Mouse (Mus musculus) intestine, embryonic 15.5 days (tissue): ENCODE results near the gene Atp2b4. TPM values are rescaled to one million over a fixed set of nuclear protein-coding genes. Genes with fewer than 3 reads are reported as not detected.
A peak's percentile ranks its signal among the peaks of the same experiment; 100 is the strongest.

Experiments
- ATAC-seq: fragments of 200-750 bp; cut with Nextera tagmentation; 2 replicates; pipeline ENCODE4 v1.8.0; 2017; ENCODE audit warnings: moderate TSS enrichment, moderate library complexity
- H3K27ac ChIP-seq: fragments of 300-500 bp; sonication (generic); 2 replicates; pipeline ENCODE4 v1.5.1; 2015; ENCODE audit warnings: mild to moderate bottlenecking, inconsistent platforms
- H3K27me3 ChIP-seq: fragments of 300-500 bp; sonication (generic); replicated peaks from 2 replicates; pipeline ENCODE4 v1.6.1; 2015; ENCODE audit warnings: inconsistent platforms
- H3K36me3 ChIP-seq: fragments of 300-500 bp; sonication (generic); 2 replicates; pipeline ENCODE4 v1.6.1; 2015; ENCODE audit warnings: inconsistent platforms
- H3K4me1 ChIP-seq: fragments of 300-500 bp; sonication (generic); replicated peaks from 2 replicates; pipeline ENCODE4 v1.6.1; 2015; ENCODE audit warnings: inconsistent platforms
- H3K4me2 ChIP-seq: fragments of 300-500 bp; sonication (generic); replicated peaks from 2 replicates; pipeline ENCODE4 v1.6.1; 2015; ENCODE audit warnings: mild to moderate bottlenecking, inconsistent platforms
- H3K4me3 ChIP-seq: fragments of 300-500 bp; sonication (generic); replicated peaks from 2 replicates; pipeline ENCODE4 v1.5.1; 2015; ENCODE audit warnings: inconsistent platforms
- H3K9ac ChIP-seq: fragments of 300-500 bp; sonication (generic); 2 replicates; pipeline ENCODE4 v1.6.1; 2015; ENCODE audit warnings: inconsistent platforms
- H3K9me3 ChIP-seq: fragments of 300-500 bp; sonication (generic); 2 replicates; pipeline ENCODE4 v1.6.1; 2016; ENCODE audit warnings: inconsistent platforms
- WGBS: fragments of 180-500 bp; shearing (Covaris S2); methylation state at CpG from one replicate; pipeline ENCODE4 v1.1.7; 2015; 5-methylcytosine and 5-hydroxymethylcytosine counted together
- polyA plus RNA-seq: library from polyadenylated mRNA; unstranded; fragments of >200 nt; fragmentation: Nextera tagmentation; extraction: Ambion mirVana; gene quantifications from 2 replicates; pipeline ENCODE4 v1.2.1, GENCODE M21; 2015

Atp2b4 gene
- polyA plus RNA-seq, 1 experiment from 2014 or later, result 19.9 TPM

- ATAC-seq, result no peak
- Histone ChIP-seq H3K36me3 (no peaks in the 10 kb centered on the region), H3K27ac (no peak overlapping the region), H3K4me2 (no peak overlapping the region), H3K9ac (no peak overlapping the region), H3K4me1 (peaks cover 14% of the 10 kb centered on the region; the same call in 1 of the 2 replicates), H3K4me3 (no peak overlapping the region), H3K9me3 (no peaks in the 10 kb centered on the region), H3K27me3 (no peaks in the 10 kb centered on the region)
- WGBS, result 55% methylated on average over 5 of the region's 5 CpGs
Observed at GRCm38 (mm10) chr1:133821144-133821543, 20.3 kb upstream of the Atp2b4 start.

GRCm38 (mm10) chr1:133820100-133820499 is 19.3 kb upstream of the Atp2b4 start:
- no peaks in the 10 kb centered on the region for H3K36me3 ChIP-seq
- no peaks in the 10 kb centered on the region for H3K27me3 ChIP-seq
- H3K4me1 ChIP-seq, result peaks cover 9% of the 10 kb centered on the region; the same call in 1 of the 2 replicates
- H3K4me3 ChIP-seq, result no peak overlapping the region
- H3K9ac ChIP-seq, result no peak overlapping the region
- no peak overlapping the region for H3K27ac ChIP-seq
- H3K4me2 ChIP-seq, result no peak overlapping the region
- ATAC-seq, result no peak
- 42% methylated on average over 2 of the region's 2 CpGs for WGBS
- H3K9me3 ChIP-seq, result no peaks in the 10 kb centered on the region

- Histone ChIP-seq H3K36me3 (no peaks in the 10 kb centered on the region), H3K4me3 (no peak overlapping the region), H3K9ac (no peak overlapping the region), H3K27ac (no peak overlapping the region), H3K4me2 (no peak overlapping the region), H3K9me3 (no peaks in the 10 kb centered on the region), H3K27me3 (no peaks in the 10 kb centered on the region), H3K4me1 (peaks cover 8% of the 10 kb centered on the region; the same call in 1 of the 2 replicates)
- ATAC-seq, result no peak
- 71% methylated on average over 2 of the region's 2 CpGs for WGBS
Observed at GRCm38 (mm10) chr1:133818531-133818930, 17.7 kb upstream of the Atp2b4 start.

GRCm38 (mm10) chr1:133815747-133816491 is 15.1 kb upstream of the Atp2b4 start:
- Histone ChIP-seq H3K27ac (no peak overlapping the region; the same call in 1 of the 2 replicates), H3K4me1 (no peaks in the 10 kb centered on the region; the same call in 1 of the 2 replicates), H3K4me2 (no peak overlapping the region), H3K36me3 (no peaks in the 10 kb centered on the region), H3K9ac (no peak overlapping the region), H3K4me3 (no peak overlapping the region), H3K9me3 (no peaks in the 10 kb centered on the region), H3K27me3 (no peaks in the 10 kb centered on the region)
- ATAC-seq, result peak; percentile 49; the same call in 1 of the 2 replicates
- 49% methylated on average over 12 of the region's 12 CpGs for WGBS

DNA sequence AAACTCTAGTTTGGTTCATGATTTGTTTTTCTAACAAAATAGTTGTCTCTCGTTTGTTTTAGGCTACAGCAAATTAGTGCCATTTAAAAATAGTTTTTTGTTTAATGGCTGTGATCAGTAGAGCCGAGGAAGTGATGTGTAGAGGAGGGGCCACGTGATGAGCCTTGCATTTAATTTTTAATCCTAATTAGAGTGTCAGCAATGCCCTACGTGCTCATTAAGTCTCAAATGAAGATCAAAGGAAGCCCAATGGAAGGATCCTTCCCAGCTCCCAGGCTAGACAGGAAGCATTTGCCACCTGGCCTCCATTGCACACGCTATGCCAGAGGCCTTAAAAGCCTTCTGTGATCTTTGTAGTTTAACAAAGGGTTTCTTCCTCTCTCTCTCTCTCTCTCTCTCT is 8.5 kb upstream of the Atp2b4 start:
- Histone ChIP-seq H3K36me3 (no peaks in the 10 kb centered on the region), H3K4me2 (no peak overlapping the region), H3K9me3 (no peaks in the 10 kb centered on the region), H3K9ac (no peak overlapping the region), H3K27ac (no peak overlapping the region), H3K4me3 (no peak overlapping the region), H3K27me3 (no peaks in the 10 kb centered on the region), H3K4me1 (no peaks in the 10 kb centered on the region)
- 68% methylated on average over 5 of the region's 5 CpGs for WGBS
- no peak for ATAC-seq

- H3K4me2 ChIP-seq, result no peak overlapping the region
- H3K9ac ChIP-seq, result no peak overlapping the region
- no peak overlapping the region for H3K27ac ChIP-seq
- no peaks in the 10 kb centered on the region for H3K4me1 ChIP-seq
- H3K27me3 ChIP-seq, result no peaks in the 10 kb centered on the region
- WGBS, result 67% methylated on average over 8 of the region's 8 CpGs
- H3K4me3 ChIP-seq, result no peak overlapping the region
- no peaks in the 10 kb centered on the region for H3K9me3 ChIP-seq
- no peak for ATAC-seq
- H3K36me3 ChIP-seq, result no peaks in the 10 kb centered on the region
Observed at GRCm38 (mm10) chr1:133808020-133808419, 7.2 kb upstream of the Atp2b4 start.

DNA sequence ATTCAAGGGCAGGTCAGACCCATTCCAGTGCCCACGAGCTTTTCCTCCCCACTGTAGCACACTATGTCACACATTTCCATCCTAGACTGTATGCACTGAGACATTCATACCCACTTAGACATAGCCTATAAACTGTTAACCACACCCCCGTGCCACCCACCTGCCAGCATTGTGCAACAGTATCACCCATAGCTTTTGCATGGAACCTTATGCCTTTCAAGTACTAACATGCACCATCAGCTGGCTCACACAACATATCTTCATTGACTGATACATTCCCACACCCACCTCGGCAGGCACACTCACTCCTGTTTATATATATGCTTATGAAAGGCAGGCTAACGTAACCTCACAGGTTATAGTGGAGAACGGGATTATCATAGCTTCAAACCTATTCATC is 902 bp upstream of the Atp2b4 start:
- peaks cover 35% of the 10 kb centered on the region for H3K4me1 ChIP-seq
- H3K27me3 ChIP-seq, result no peaks in the 10 kb centered on the region
- no peaks in the 10 kb centered on the region for H3K9me3 ChIP-seq
- no peak overlapping the region; the same call in 1 of the 2 replicates for H3K4me2 ChIP-seq
- H3K36me3 ChIP-seq, result no peaks in the 10 kb centered on the region
- WGBS, result 61% methylated on average over 5 of the region's 5 CpGs
- no peak overlapping the region for H3K4me3 ChIP-seq
- no peak for ATAC-seq
- H3K9ac ChIP-seq, result no peak overlapping the region
- no peak overlapping the region for H3K27ac ChIP-seq

DNA sequence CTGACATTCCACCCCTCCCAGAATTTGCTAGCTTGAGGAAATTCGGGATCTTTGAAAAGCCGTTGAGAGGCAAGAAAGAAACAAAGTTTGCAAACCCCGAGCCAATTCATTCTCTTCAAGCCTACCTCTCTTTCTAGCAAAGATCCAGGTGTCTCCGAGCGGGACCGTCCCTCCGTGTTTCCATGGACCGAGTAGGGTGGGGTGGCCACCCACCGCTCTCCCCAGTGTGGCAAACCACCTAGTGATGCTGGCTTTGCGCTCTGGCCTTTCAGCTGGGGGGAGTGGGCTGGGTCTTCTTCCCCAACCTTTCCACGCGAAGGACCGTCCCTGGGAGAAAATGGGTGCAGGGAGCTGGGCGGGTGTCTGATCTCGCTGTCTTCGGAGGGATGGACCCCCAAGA is 329 bp downstream of the Atp2b4 start:
- WGBS, result under 1% methylated on average over 16 of the region's 16 CpGs
- Histone ChIP-seq H3K36me3 (no peaks in the 10 kb centered on the region), H3K4me1 (peaks cover 35% of the 10 kb centered on the region), H3K4me3 (peak overlapping the region; percentile 65), H3K27ac (peak overlapping the region; percentile 67), H3K9me3 (no peaks in the 10 kb centered on the region), H3K27me3 (no peaks in the 10 kb centered on the region), H3K9ac (peak overlapping the region; percentile 66), H3K4me2 (peak overlapping the region; percentile 94)
- peak; percentile 37 for ATAC-seq

GRCm38 (mm10) chr1:133799686-133800445 is 975 bp downstream of the Atp2b4 start:
- Histone ChIP-seq H3K27ac (no peak overlapping the region), H3K9me3 (no peaks in the 10 kb centered on the region), H3K36me3 (no peaks in the 10 kb centered on the region), H3K27me3 (no peaks in the 10 kb centered on the region), H3K4me3 (peak overlapping the region; percentile 65), H3K4me2 (peak overlapping the region; percentile 94), H3K4me1 (peaks cover 35% of the 10 kb centered on the region), H3K9ac (peak overlapping the region; percentile 66)
- 7% methylated on average over 21 of the region's 21 CpGs for WGBS
- ATAC-seq, result no peak

- Histone ChIP-seq H3K4me3 (peak overlapping the region; percentile 65), H3K36me3 (no peaks in the 10 kb centered on the region), H3K27me3 (no peaks in the 10 kb centered on the region), H3K4me2 (peak overlapping the region; percentile 94), H3K27ac (0 out of 2 replicates have a peak overlapping the region, but pooled peaks have one; percentile 22), H3K9ac (peak overlapping the region; percentile 66; the same call in 1 of the 2 replicates), H3K9me3 (no peaks in the 10 kb centered on the region), H3K4me1 (peaks cover 35% of the 10 kb centered on the region)
- no peak for ATAC-seq
- 52% methylated on average over 1 of the region's 1 CpGs for WGBS
Observed at GRCm38 (mm10) chr1:133798821-133799415, 1.9 kb downstream of the Atp2b4 start.

DNA sequence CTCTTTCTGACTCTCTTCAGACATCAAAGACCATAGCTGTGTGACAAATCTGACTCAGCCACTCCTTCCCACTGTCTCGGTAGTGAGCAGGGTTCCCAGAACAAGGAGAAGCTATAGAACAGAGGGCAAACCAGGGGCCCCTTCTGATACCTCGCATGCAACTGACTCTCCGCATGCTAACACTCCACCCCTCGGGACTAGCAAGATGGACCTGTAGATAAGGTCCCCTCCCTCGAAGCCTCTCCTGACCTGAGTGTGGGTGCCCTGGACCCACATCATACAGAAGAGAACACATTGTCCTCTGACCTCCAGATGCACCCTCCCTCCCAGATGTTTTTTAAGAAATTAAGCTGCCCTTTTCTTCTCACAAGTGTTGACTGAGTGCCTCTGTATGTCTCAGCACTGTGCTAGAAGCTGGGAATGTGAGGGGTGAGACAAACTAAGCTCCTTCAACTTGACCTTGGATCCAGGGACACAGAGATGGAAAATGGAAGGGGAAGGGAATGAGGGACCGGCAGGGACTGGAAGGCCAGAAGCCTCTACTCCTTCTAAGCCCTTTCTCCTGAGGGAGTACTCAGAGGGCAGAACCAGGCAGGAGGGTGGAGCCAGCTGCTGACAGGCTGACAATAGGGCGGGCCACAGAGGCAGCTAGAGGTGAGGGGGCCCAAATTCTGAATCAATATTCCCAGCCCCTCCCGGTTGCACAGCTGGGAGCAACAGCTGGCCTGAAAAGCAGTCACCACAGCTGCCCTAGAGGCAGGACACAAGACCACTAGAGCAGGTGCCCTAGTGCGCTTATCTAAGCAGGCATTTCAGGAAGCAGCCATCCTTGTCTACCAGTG is 2.6 kb downstream of the Atp2b4 start:
- Histone ChIP-seq H3K4me1 (peaks cover 35% of the 10 kb centered on the region), H3K9ac (no peak overlapping the region), H3K36me3 (no peaks in the 10 kb centered on the region), H3K4me3 (peak overlapping the region; percentile 65), H3K9me3 (no peaks in the 10 kb centered on the region), H3K27me3 (no peaks in the 10 kb centered on the region), H3K27ac (0 out of 2 replicates have a peak overlapping the region, but pooled peaks have one; percentile 22), H3K4me2 (peak overlapping the region; percentile 94)
- peak; percentile 57 for ATAC-seq
- 30% methylated on average over 9 of the region's 9 CpGs for WGBS
